Mouse (Mus musculus) E14TG2a.4 (cell line): ENCODE measurements around the gene Cox4i2.

Source experiments
- CTCF ChIP-seq: conservative IDR thresholded peaks from 2 replicates; pipeline ENCODE4 v1.5.1; 2014; ENCODE audit warnings: low read length
- NANOG ChIP-seq: IDR thresholded peaks from 2 replicates; pipeline ENCODE4 v1.6.1; 2014; ENCODE audit warnings: borderline replicate concordance, low read length, mixed read lengths
- POU5F1 ChIP-seq: IDR thresholded peaks from 2 replicates; pipeline ENCODE4 v1.6.1; 2014; ENCODE audit warnings: low read length, borderline replicate concordance

DNA sequence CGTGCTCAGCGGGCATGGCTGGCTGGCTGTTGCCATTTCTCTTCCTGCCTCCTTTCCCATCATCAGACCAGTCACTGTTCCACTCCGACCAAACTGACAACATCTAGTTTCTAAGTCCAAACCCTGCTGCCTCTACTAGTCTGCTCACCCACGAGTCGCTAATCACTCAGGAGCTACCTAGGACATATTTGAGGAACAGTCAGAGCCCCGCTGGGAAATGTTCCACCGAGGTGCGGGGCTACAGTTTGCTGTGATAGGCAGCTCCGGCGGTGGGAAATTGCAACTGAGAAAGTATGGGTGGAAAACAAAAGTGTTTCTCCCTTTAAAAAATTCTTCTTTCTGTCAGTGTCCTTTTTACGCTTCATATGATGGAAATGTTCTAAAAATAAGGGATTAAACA is 36.3 kb upstream of the Cox4i2 start:
- TF ChIP-seq CTCF: no peak
- no peak for TF ChIP-seq POU5F1
- no peak for TF ChIP-seq NANOG
